ENCODE assay signal across 19 mouse cellular contexts in the genomic region with DNA sequence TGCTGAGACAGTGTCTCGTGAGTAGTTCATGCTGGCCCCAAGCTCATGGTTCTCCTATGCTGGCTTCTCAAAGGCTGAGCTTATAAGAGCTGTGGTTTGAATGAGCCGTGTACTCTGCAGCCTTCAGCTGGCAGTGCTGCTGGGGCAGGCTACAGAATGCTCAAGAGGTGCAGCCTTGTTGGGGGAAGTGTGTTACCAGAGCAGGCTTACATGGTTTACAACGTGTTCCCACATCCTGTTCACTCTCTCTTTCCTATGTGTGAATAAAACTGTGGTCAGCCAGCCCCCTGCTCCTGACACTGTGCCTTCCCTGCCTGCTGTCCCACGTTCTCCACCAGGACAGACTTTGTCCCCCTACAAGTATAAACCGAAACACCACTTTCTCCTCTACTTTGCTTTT. TPM values are rescaled to one million over a fixed set of nuclear protein-coding genes. Genes with fewer than 3 reads are reported as not detected.
A peak's percentile ranks its signal among the peaks of the same experiment; 100 is the strongest.
DNase-seq lines count a peak whose midpoint lies in the region; ATAC-seq lines count a peak whose summit lies in the region.
"Had no signal": no experiment of that assay in that cellular context is flagged by ENCODE, and none has a peak within 500 bp of the region (broad histone marks: within the 10 kb centered on the region; RNA-seq: fewer than 3 reads in every experiment).

No protein-coding gene starts in this region.

- peak; percentile 61 for DNase-seq in CD4-positive helper T cell, adult 2 months (ENCODE audit: low read depth, low spot score)
- DNase-seq in thymus, postnatal 25 days = peak; percentile 58
- DNase-seq in heart, postnatal 36 days = no peak
- no peak for DNase-seq in ovary, postnatal 10 days (ENCODE audit: low spot score)
- DNase-seq in MN1 (ENCODE audit: low spot score) = no peak
- DNase-seq: adrenal gland, postnatal 14 days; B cell, adult 2 months; cerebellum, postnatal 10 days; embryo, embryonic 11 days; heart, postnatal 10 days; kidney, adult 11 months; liver, postnatal 0 days; lung, postnatal 10 days; right cerebral cortex, adult 18-20 months had no signal

- peak; percentile 77 for ATAC-seq in common myeloid progenitor, adult 5-6 weeks (replicated peaks; ENCODE audit: low read depth, poor library complexity, severe bottlenecking)
- ATAC-seq in megakaryocyte progenitor cell, adult 5-6 weeks (replicated peaks; ENCODE audit: poor library complexity) = peak; percentile 67
- ATAC-seq: forebrain, embryonic 15.5 days; hindbrain, embryonic 16.5 days; liver, postnatal 0 days; Patski had no signal

- intact Hi-C loops in heart, postnatal 36 days (cut with DNase I) = no loop called here

RNA-seq across cellular contexts. Expression of a gene that starts 5.8 kb away (rescaled TPM):
- 60.0 and 66.6 TPM in 2 replicates for total RNA-seq in common myeloid progenitor, adult 5-6 weeks (2017)
- total RNA-seq in megakaryocyte progenitor cell, adult 5-6 weeks (2015) = 66.7 and 70.7 TPM in 2 replicates
- 83.0 and 104 TPM in 2 replicates for total RNA-seq in megakaryocyte progenitor cell, adult 5-6 weeks (2017)
- total RNA-seq in heart, postnatal 36 days (2021) = 10 to 100 TPM; 26.3 TPM

Comparison
In these comparisons a context has a peak if more than half of its experiments do, and no peak if none do; other contexts are left out.
1. DNase-seq: peak in CD4-positive helper T cell, adult 2 months (single experiment) and thymus, postnatal 25 days (single experiment); none in heart, postnatal 36 days (0 of 2), ovary, postnatal 10 days (single experiment) and MN1 (single experiment).